Mouse (Mus musculus): ENCODE measurements around the gene Krit1.
"Not testable (repeated sequence)": the region's sequence is repeated elsewhere in the genome, so short reads cannot be mapped to it uniquely, and the experiment has no call there.

The Krit1 gene

GRCm38 (mm10) chr5:3802433-3803291 lies at the start of gene Krit1, which contains the start of gene Ankib1:
Gene Krit1 (plus strand): TSS chr5:3803184.
Gene Ankib1 (minus strand): TSS chr5:3802925.
- in situ Hi-C loops (cut with MboI, MseI): loop anchor here (5.0 kb wide), 1 partner anchor 205 kb away; the partner anchor contains the start of genes Pex1 and Rbm48

- in situ Hi-C loops (cut with MboI, MseI): no loop called here
Observed at GRCm38 (mm10) chr5:3771512-3771911, 31.5 kb upstream of the Krit1 start.

GRCm38 (mm10) chr5:3772017-3772416 lies 31.0 kb upstream of the Krit1 start:
- in situ Hi-C loops (cut with MboI, MseI): no loop called here

- in situ Hi-C loops (cut with MboI, MseI): no loop called here
Observed at GRCm38 (mm10) chr5:3782670-3783069, 20.3 kb upstream of the Krit1 start.

- in situ Hi-C loops (cut with MboI, MseI): no loop called here
Observed at GRCm38 (mm10) chr5:3783947-3784681, 18.9 kb upstream of the Krit1 start.

- in situ Hi-C loops (cut with MboI, MseI): no loop called here
Observed at GRCm38 (mm10) chr5:3784751-3785496, 18.1 kb upstream of the Krit1 start.

GRCm38 (mm10) chr5:3787548-3787947 lies 15.4 kb upstream of the Krit1 start:
- in situ Hi-C loops (cut with MboI, MseI): no loop called here

GRCm38 (mm10) chr5:3791048-3791447 lies 11.9 kb upstream of the Krit1 start:
- in situ Hi-C loops (cut with MboI, MseI): no loop called here

GRCm38 (mm10) chr5:3797101-3797500 lies 5.9 kb upstream of the Krit1 start:
- in situ Hi-C loops (cut with MboI, MseI): not testable (repeated sequence)

- in situ Hi-C loops (cut with MboI, MseI): not testable (repeated sequence)
Observed at GRCm38 (mm10) chr5:3798656-3799055, 4.3 kb upstream of the Krit1 start.

GRCm38 (mm10) chr5:3800041-3800440 lies 2.9 kb upstream of the Krit1 start:
- in situ Hi-C loops (cut with MboI, MseI): loop anchor here (5.0 kb wide), 1 partner anchor 203 kb away; the partner anchor contains the start of genes Pex1 and Rbm48

GRCm38 (mm10) chr5:3800881-3801280 lies 2.1 kb upstream of the Krit1 start:
- in situ Hi-C loops (cut with MboI, MseI): loop anchor here (5.0 kb wide), 1 partner anchor 204 kb away; the partner anchor contains the start of genes Pex1 and Rbm48

- in situ Hi-C loops (cut with MboI, MseI): loop anchor here (5.0 kb wide), 1 partner anchor 205 kb away; the partner anchor contains the start of genes Pex1 and Rbm48
Observed at GRCm38 (mm10) chr5:3801672-3802432, 1.1 kb upstream of the Krit1 start.

GRCm38 (mm10) chr5:3803292-3804165 lies 545 bp downstream of the Krit1 start:
- in situ Hi-C loops (cut with MboI, MseI): loop anchor here (5.0 kb wide), 1 partner anchor 206 kb away; the partner anchor contains the start of genes Pex1 and Rbm48

GRCm38 (mm10) chr5:3808472-3808871 lies 5.5 kb downstream of the Krit1 start:
- in situ Hi-C loops (cut with MboI, MseI): no loop called here

- in situ Hi-C loops (cut with MboI, MseI): no loop called here
Observed at GRCm38 (mm10) chr5:3834107-3834506, 31.1 kb downstream of the Krit1 start.

- in situ Hi-C loops (cut with MboI, MseI): no loop called here
Observed at GRCm38 (mm10) chr5:3845026-3845425, 42.0 kb downstream of the Krit1 start, which contains the start of gene Lrrd1. Gene Lrrd1 (plus strand): TSS chr5:3845173.

- in situ Hi-C loops (cut with MboI, MseI): loop anchor here (25.0 kb wide), 1 partner anchor 1042 kb away; no protein-coding TSS in a partner anchor
Observed at GRCm38 (mm10) chr5:3870161-3870560, 67.2 kb downstream of the Krit1 start.

- in situ Hi-C loops (cut with MboI, MseI): loop anchor here (25.0 kb wide), 1 partner anchor 1040 kb away; no protein-coding TSS in a partner anchor
Observed at GRCm38 (mm10) chr5:3872348-3872747, 69.4 kb downstream of the Krit1 start.
